Mouse (Mus musculus) ES-Bruce4 (cell line): Measurements from ENCODE around the gene Agpat4. TPM values are rescaled to one million over a fixed set of nuclear protein-coding genes. Genes with fewer than 3 reads are reported as not detected.

Experiments used
- H3K27ac ChIP-seq: 2 replicates; pipeline ENCODE4 v1.5.1; 2012; ENCODE audit warnings: low read length, inconsistent platforms; ENCODE audit not compliant: insufficient read depth
- H3K27me3 ChIP-seq: 2 replicates; pipeline ENCODE4 v1.6.1; 2012; ENCODE audit warnings: mild to moderate bottlenecking, low read length, inconsistent platforms; ENCODE audit not compliant: control insufficient read depth, poor library complexity, insufficient read depth, severe bottlenecking
- H3K36me3 ChIP-seq: 2 replicates; pipeline ENCODE4 v1.6.1; 2012; ENCODE audit warnings: inconsistent platforms, mild to moderate bottlenecking, low read length, moderate library complexity; ENCODE audit not compliant: control insufficient read depth, poor library complexity, insufficient read depth, severe bottlenecking
- H3K4me1 ChIP-seq: one replicate; pipeline ENCODE4 v1.8.1; 2011; ENCODE audit warnings: low read length; ENCODE audit not compliant: control insufficient read depth, insufficient read depth
- H3K4me3 ChIP-seq: 2 replicates; pipeline ENCODE4 v1.5.1; 2011; ENCODE audit warnings: low read depth, mild to moderate bottlenecking, low read length
- H3K9ac ChIP-seq: 2 replicates; pipeline ENCODE4 v1.6.1; 2012; ENCODE audit warnings: low read depth, mild to moderate bottlenecking, inconsistent platforms; ENCODE audit not compliant: poor library complexity, severe bottlenecking
- H3K9me3 ChIP-seq: replicated peaks from 2 replicates; pipeline ENCODE4 v1.6.1; 2012; ENCODE audit warnings: mild to moderate bottlenecking, low read length, inconsistent platforms; ENCODE audit not compliant: control insufficient read depth, poor library complexity, insufficient read depth, severe bottlenecking
- CTCF ChIP-seq: IDR thresholded peaks from one replicate; pipeline ENCODE4 v1.8.1; 2011; ENCODE audit warnings: low read depth, low read length
- EP300 ChIP-seq: IDR thresholded peaks from 2 replicates; pipeline ENCODE4 v1.6.1; 2011; ENCODE audit warnings: low read depth, low read length; ENCODE audit not compliant: insufficient read depth
- POLR2A ChIP-seq: IDR thresholded peaks from one replicate; pipeline ENCODE4 v1.8.1; 2011; ENCODE audit warnings: low read length; ENCODE audit not compliant: insufficient read depth
- polyA plus RNA-seq: library from polyadenylated mRNA; stranded (reverse); fragments of >200 nt; gene quantifications from 2 replicates; pipeline ENCODE4 v1.2.4, GENCODE M21; 2011; ENCODE audit warnings: low read depth; ENCODE audit not compliant: missing spikeins, insufficient read depth, insufficient read length

Agpat4 gene
- polyA plus RNA-seq, 1 experiment, result 80.4 TPM

DNA sequence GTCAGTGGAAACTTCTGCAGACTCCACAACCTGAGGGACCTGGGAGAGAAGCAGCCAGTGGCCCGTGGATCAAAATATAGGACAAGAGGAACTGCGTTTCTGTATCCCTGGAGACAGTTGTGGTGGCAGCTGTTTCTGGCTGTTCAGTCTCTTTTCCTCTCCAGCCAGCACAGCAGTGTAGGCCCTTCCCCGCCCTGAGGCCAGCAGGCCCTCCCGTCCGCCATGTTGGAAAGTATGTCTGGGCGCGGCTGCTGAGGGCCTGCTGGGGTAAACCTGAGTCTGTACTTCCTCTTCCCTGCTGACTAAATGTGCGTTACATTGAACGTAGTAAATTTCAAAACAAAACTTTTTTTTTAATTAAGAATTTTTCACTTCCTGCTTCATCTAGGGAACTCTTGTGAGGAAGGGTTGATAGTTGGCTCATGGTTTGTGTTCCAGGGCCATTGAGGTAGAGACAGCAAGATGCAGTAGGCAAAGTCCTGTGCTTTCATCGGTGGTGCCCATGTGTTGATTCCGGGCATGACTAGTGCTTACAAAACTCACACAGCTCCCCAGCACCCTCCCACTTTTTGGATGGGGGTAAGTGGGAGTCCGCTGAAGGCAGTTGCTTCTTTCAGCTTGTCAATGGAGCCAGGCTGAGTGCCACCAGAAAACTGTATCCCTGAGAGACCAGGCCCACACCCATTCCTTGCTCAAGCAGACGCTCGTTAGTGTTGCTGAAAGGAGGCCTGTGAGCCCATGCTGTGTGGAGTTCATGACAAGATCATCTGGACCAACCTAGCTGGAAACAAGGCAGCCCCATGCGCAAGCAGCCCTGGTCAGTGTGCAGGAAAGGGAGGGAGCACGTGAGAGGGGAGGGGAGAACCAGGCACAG is 40.9 kb downstream of the Agpat4 start:
- peaks cover 3% of the 10 kb centered on the region for H3K36me3 ChIP-seq
- no peak for TF ChIP-seq CTCF
- 0 out of 2 replicates have a peak, but pooled peaks have one; percentile 49 for TF ChIP-seq EP300
- TF ChIP-seq POLR2A, result no peak

DNA sequence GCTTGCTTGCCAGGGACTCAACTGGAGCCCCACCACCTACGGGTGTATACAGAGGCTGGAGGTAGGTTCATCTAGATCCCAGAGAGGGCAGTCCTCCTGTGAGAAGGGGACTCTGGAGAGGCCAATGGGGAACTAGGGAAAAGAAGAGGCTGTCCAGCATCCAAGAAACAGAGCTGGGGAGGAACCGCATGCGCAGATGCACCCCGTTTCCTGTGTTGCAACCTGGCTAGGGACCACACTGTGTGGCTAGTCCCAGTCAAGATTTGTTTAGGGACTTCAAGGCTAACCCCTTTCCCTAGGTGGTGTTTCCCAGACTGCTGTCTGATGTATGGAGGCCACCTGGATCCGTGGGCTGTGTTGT is 41.5 kb downstream of the Agpat4 start:
- Histone ChIP-seq H3K27ac (peak overlapping the region; percentile 66; the same call in 1 of the 2 replicates), H3K4me3 (no peak overlapping the region), H3K36me3 (no peaks in the 10 kb centered on the region; the same call in 1 of the 2 replicates), H3K9me3 (no peaks in the 10 kb centered on the region), H3K4me1 (peaks cover 17% of the 10 kb centered on the region), H3K9ac (no peak overlapping the region), H3K27me3 (no peaks in the 10 kb centered on the region)
- no peak for TF ChIP-seq POLR2A
- TF ChIP-seq EP300, result 0 out of 2 replicates have a peak, but pooled peaks have one; percentile 0
- no peak for TF ChIP-seq CTCF

More for the DNA sequence above, 40.9 kb downstream of the Agpat4 start:
- H3K27me3 ChIP-seq, result no peaks in the 10 kb centered on the region
- H3K4me3 ChIP-seq, result no peak overlapping the region
- no peak overlapping the region for H3K9ac ChIP-seq
- peaks cover 17% of the 10 kb centered on the region for H3K4me1 ChIP-seq
- H3K9me3 ChIP-seq, result no peaks in the 10 kb centered on the region
- peak overlapping the region; percentile 68 for H3K27ac ChIP-seq

DNA sequence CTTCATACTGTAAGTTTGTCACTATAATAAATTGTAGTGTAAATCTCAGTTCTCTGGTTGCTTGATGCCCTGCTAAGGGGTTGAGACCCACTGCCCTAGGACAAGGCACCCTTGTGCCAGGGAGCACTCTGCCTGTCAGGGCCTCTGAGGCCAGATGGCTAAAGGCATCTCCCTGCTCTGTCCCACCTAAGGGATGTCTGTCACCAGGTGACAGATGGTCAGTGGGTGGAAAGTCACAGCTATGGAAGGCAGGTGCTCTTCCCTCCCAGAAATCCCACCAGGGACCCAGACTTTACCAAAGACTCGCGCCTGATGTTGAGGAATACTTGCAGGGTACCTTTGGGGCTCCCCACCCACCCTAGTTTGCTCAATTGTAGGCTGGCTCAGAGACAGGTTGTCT is 42.0 kb downstream of the Agpat4 start:
- H3K9ac ChIP-seq, result no peak overlapping the region
- H3K27ac ChIP-seq, result no peak overlapping the region; the same call in 1 of the 2 replicates
- no peaks in the 10 kb centered on the region for H3K9me3 ChIP-seq
- TF ChIP-seq EP300 (no peak), POLR2A (no peak), CTCF (no peak)
- H3K4me1 ChIP-seq, result peaks cover 17% of the 10 kb centered on the region
- H3K36me3 ChIP-seq, result no peaks in the 10 kb centered on the region; the same call in 1 of the 2 replicates
- no peak overlapping the region for H3K4me3 ChIP-seq
- no peaks in the 10 kb centered on the region for H3K27me3 ChIP-seq

DNA sequence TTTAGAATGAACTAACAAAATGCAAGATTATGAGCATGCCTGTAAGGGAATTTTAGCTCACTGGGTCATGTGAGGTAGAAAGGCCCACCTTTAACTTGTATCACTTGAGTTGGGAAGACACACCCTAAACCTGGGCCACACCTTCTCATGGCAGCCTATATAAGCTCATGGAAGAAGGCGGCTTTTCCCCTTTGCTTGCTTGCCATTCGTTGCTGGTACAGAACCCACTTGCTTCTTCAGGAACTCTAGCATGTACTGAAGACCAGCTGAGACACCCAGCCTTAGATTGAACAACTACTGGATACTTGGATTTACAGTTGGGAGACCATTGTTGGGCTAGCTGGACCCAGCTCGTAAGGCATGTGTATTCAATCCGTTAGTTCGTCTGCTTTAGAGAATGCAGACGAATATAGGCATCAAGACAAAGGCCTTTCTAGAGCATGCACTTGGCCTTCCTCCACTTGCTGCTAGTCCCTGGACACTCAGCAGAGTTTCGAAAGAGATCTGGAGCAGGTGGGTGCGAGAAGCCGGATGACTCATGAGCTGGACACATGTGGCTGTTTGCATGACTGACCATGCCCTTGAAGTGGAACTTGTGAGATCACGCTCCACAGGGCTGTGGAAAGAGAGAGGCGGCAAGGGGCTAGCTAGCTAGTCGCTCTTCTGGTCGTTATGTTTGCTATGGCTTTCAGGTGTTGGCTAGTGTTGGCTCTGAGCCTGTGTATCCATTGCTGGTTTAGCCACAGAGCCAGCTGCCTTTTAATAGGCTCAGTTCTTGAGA is 42.7 kb downstream of the Agpat4 start:
- H3K27ac ChIP-seq, result no peak overlapping the region
- TF ChIP-seq CTCF (no peak), POLR2A (no peak), EP300 (no peak)
- H3K4me1 ChIP-seq, result peaks cover 14% of the 10 kb centered on the region
- H3K9me3 ChIP-seq, result no peaks in the 10 kb centered on the region
- no peak overlapping the region for H3K4me3 ChIP-seq
- H3K9ac ChIP-seq, result no peak overlapping the region
- H3K36me3 ChIP-seq, result no peaks in the 10 kb centered on the region; the same call in 1 of the 2 replicates
- H3K27me3 ChIP-seq, result no peaks in the 10 kb centered on the region

DNA sequence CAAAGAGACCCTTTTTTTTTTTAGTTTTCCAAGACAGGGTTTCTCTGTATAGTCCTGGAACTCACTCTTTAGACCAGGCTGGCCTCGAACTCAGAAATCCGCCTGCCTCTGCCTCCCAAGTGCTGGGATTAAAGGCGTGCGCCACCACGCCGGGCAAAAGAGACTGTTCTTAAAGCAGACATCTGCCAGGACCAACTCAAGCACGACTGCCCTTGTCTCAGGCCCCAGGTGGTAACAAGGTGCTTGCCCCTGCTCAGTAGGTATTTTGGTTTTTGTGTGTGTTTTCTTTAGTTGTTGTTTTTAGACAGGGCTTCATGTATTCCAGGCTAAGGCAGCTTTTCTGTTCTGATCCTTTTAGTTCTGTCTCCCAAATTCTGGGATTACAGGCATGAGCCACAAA is 43.4 kb downstream of the Agpat4 start:
- no peak overlapping the region for H3K27ac ChIP-seq
- no peak overlapping the region for H3K4me3 ChIP-seq
- H3K36me3 ChIP-seq, result no peaks in the 10 kb centered on the region; the same call in 1 of the 2 replicates
- H3K4me1 ChIP-seq, result peaks cover 12% of the 10 kb centered on the region
- H3K9ac ChIP-seq, result no peak overlapping the region
- H3K9me3 ChIP-seq, result no peaks in the 10 kb centered on the region
- H3K27me3 ChIP-seq, result no peaks in the 10 kb centered on the region
- no peak for TF ChIP-seq POLR2A
- TF ChIP-seq EP300, result no peak
- no peak for TF ChIP-seq CTCF

DNA sequence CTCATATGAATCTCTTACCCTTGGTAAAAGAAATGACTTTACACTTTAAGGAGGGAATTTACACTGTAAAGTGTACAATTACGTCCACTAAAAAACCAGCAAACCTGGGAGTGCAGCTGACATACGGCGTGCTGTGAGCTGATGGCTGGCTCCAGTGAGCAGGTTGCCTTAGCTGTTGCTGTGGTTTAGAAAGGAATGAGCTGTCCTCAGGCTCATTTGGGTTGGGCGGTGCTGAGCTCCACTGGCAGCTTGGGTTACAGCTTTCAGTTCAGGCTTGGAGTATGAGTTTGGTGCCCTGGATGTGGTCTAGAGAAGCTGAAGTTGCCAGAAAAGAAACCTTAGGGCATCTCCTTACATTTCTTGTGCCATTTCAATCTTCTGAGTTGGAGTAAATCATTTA is 44.3 kb downstream of the Agpat4 start:
- no peak for TF ChIP-seq POLR2A
- TF ChIP-seq CTCF, result no peak
- no peak for TF ChIP-seq EP300
- Histone ChIP-seq H3K4me1 (peaks cover 12% of the 10 kb centered on the region), H3K27me3 (no peaks in the 10 kb centered on the region), H3K27ac (no peak overlapping the region), H3K9me3 (no peaks in the 10 kb centered on the region), H3K4me3 (no peak overlapping the region), H3K9ac (no peak overlapping the region), H3K36me3 (no peaks in the 10 kb centered on the region; the same call in 1 of the 2 replicates)
